Mouse (Mus musculus): ENCODE results near the gene Dnajc24. TPM values are rescaled to one million over a fixed set of nuclear protein-coding genes. Genes with fewer than 3 reads are reported as not detected.

Dnajc24 gene
- polyA plus RNA-seq, 1 experiment from 2014 or later: 30.2 TPM

DNA sequence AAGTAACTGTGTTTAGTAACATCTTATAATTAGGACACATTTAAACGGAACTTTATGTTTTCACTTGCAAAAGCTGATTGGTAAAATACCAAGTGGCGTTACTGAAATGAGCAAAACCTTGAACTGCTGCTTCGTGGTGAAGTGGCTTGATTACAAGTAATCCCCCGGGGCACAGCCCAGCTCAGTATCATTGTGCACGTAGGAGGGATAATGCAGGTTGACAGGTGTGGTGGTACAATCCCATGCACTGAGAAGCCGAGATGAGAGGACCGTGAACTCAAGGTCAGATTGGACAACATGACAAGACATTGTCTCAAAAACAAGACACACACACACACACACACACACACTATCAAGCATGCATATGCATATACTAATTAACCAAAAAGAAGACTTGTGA, 18.1 kb downstream of the Dnajc24 start:
- H3K27me3 ChIP-seq (replicated peaks; ENCODE audit: control insufficient read depth, insufficient read depth, low read length): no peaks in the 10 kb centered on the region
- no peak overlapping the region for H3K4me3 ChIP-seq (ENCODE audit: low read length)
- H3K4me1 ChIP-seq (ENCODE audit: control insufficient read depth, insufficient read depth, low read length): no peaks in the 10 kb centered on the region
- H3K36me3 ChIP-seq (ENCODE audit: control insufficient read depth, insufficient read depth, low read length): no peaks in the 10 kb centered on the region
- 91% methylated on average over 7 of the region's 7 CpGs for WGBS
- no peak overlapping the region for H3K27ac ChIP-seq (ENCODE audit: low read length)
- H3K9ac ChIP-seq (ENCODE audit: low read depth, low read length): no peak overlapping the region
- H3K4me2 ChIP-seq (ENCODE audit: low read depth, low read length): no peak overlapping the region
- H3K9me3 ChIP-seq (ENCODE audit: control insufficient read depth, low read length): no peaks in the 10 kb centered on the region
- no peak for ATAC-seq

DNA sequence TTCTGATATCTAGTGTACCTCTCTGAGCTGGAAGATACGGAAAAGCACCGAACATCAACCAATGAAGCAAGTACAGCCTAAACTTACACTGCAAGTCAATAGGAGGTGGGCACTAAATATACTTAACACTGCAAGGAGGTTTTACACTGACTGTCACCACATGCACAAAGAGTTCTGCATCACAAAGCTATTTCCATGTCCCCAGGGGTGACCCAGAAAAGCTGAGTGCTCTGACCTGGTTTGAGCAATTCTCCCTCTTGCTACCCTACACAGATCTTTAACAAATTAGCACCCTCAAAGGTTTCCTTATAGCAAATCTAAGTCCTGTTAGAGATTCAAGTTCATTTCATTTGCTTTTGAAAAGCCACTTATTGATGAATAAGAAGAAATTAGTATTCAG, 25.3 kb downstream of the Dnajc24 start:
- no peaks in the 10 kb centered on the region for H3K27me3 ChIP-seq (replicated peaks; ENCODE audit: control insufficient read depth, insufficient read depth, low read length)
- H3K4me3 ChIP-seq (ENCODE audit: low read length): no peak overlapping the region
- no peak overlapping the region for H3K27ac ChIP-seq (ENCODE audit: low read length)
- no peaks in the 10 kb centered on the region for H3K36me3 ChIP-seq (ENCODE audit: control insufficient read depth, insufficient read depth, low read length)
- no peak overlapping the region for H3K4me2 ChIP-seq (ENCODE audit: low read depth, low read length)
- H3K9ac ChIP-seq (ENCODE audit: low read depth, low read length): no peak overlapping the region
- whole genome bisulfite sequencing: 97% methylated on average over 2 of the region's 2 CpGs
- H3K9me3 ChIP-seq (ENCODE audit: control insufficient read depth, low read length): no peaks in the 10 kb centered on the region
- ATAC-seq: no peak
- H3K4me1 ChIP-seq (ENCODE audit: control insufficient read depth, insufficient read depth, low read length): no peaks in the 10 kb centered on the region

DNA sequence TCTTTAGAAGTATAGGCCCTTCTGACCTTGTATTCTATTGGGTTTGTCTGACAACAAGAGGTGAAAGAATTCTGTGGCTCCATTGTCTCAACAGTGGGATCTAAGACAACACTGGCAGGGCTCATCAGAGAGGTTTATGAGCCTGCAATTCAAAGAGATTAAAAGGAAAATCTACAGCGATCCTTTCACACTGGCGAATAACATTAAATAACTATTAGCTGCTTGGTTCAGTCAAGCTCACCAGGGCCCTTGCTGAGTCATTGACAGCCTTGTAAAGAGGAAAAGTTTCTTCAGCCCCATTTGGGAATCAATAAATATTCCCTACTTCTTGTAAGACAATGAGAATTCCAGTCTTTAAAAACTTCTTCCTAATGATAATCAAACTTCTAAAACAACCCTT, 29.4 kb downstream of the Dnajc24 start:
- Histone ChIP-seq H3K9ac (ENCODE audit: low read depth, low read length) (no peak overlapping the region), H3K4me2 (ENCODE audit: low read depth, low read length) (no peak overlapping the region), H3K4me3 (ENCODE audit: low read length) (no peak overlapping the region), H3K27ac (ENCODE audit: low read length) (no peak overlapping the region), H3K4me1 (ENCODE audit: control insufficient read depth, insufficient read depth, low read length) (no peaks in the 10 kb centered on the region), H3K36me3 (ENCODE audit: control insufficient read depth, insufficient read depth, low read length) (peaks cover 3% of the 10 kb centered on the region; the same call in 1 of the 2 replicates), H3K9me3 (ENCODE audit: control insufficient read depth, low read length) (no peaks in the 10 kb centered on the region), H3K27me3 (replicated peaks; ENCODE audit: control insufficient read depth, insufficient read depth, low read length) (no peaks in the 10 kb centered on the region)
- no peak for ATAC-seq
- 28% methylated on average over 2 of the region's 2 CpGs for WGBS

DNA sequence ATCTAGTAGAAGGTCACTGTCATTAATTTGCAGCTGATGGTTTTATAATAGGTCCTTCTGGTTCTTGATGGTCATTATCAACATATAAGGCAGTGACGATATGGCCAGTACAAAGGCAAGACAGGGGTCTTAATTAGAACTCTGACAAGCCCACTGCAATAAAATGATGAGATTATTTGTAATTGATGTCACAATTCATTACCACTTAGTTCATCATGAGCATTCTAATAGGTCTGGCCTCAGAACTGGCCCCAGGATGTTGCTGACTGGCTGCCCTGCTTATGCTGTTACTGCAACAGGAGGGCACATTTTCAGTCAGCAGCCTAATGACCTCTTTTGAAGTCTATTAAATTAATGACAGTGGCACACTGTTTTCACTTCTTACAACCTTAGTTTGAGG, 39.9 kb downstream of the Dnajc24 start:
- no peak for ATAC-seq
- Histone ChIP-seq H3K4me1 (ENCODE audit: control insufficient read depth, insufficient read depth, low read length) (no peaks in the 10 kb centered on the region), H3K27ac (ENCODE audit: low read length) (no peak overlapping the region), H3K4me3 (ENCODE audit: low read length) (no peak overlapping the region), H3K27me3 (replicated peaks; ENCODE audit: control insufficient read depth, insufficient read depth, low read length) (no peaks in the 10 kb centered on the region), H3K9me3 (ENCODE audit: control insufficient read depth, low read length) (no peaks in the 10 kb centered on the region), H3K36me3 (ENCODE audit: control insufficient read depth, insufficient read depth, low read length) (no peaks in the 10 kb centered on the region), H3K9ac (ENCODE audit: low read depth, low read length) (no peak overlapping the region), H3K4me2 (ENCODE audit: low read depth, low read length) (no peak overlapping the region)
- 83% methylated on average over 1 of the region's 1 CpGs for WGBS

DNA sequence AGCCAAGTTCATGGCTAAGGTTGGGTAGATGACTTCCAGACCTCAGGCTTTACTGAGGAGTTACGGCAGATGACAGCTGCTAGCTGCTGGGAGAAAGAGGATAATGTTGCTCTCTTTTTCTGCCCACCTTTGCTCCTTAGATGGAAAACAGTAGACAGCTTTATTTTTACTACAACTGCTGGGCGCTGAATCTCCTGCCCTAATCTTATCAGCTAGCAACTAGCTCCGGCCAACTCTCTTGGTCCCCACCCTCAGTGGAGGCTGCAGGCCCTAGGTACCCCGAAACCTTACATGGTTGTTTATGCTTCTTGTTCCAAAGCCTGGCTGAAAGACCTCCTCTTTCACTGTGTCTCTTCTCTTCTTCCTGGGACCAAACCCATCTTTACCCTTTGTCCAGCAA, 49.5 kb downstream of the Dnajc24 start:
- H3K4me3 ChIP-seq (ENCODE audit: low read length): no peak overlapping the region
- H3K27ac ChIP-seq (ENCODE audit: low read length): no peak overlapping the region
- no peak overlapping the region for H3K9ac ChIP-seq (ENCODE audit: low read depth, low read length)
- H3K36me3 ChIP-seq (ENCODE audit: control insufficient read depth, insufficient read depth, low read length): no peaks in the 10 kb centered on the region
- H3K4me1 ChIP-seq (ENCODE audit: control insufficient read depth, insufficient read depth, low read length): no peaks in the 10 kb centered on the region
- no peaks in the 10 kb centered on the region for H3K27me3 ChIP-seq (replicated peaks; ENCODE audit: control insufficient read depth, insufficient read depth, low read length)
- 78% methylated on average over 4 of the region's 4 CpGs for WGBS
- ATAC-seq: no peak
- H3K9me3 ChIP-seq (ENCODE audit: control insufficient read depth, low read length): no peaks in the 10 kb centered on the region
- H3K4me2 ChIP-seq (ENCODE audit: low read depth, low read length): no peak overlapping the region

DNA sequence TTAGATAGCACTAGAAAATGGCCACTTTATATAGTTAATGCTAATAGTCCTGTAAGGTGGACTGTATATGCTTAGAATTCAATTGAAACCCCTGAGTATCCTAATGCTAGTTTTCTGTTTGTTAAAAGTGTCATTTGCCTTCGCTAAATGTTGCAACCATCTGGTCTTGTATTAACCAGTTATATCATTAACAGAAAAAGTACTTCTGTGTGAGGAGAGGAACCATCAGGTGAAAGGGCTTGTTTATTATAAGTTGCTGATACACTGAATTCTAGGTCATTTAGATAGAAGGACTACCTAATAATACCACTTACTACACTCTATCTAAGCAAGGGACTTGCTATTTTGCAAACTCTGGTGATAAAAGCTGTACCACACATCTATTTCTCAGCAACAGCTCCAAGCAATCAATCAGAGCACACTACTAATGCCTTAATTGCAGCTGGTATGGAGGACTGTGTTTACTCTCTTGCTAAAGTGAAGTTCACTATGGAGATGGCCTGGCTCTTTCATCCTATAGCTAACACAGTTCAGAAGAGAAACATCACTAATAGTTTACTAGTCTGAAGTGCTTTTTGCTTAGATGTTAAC, 51.9 kb downstream of the Dnajc24 start:
- ATAC-seq: peak; percentile 53; the same call in 1 of the 2 replicates
- no peaks in the 10 kb centered on the region for H3K9me3 ChIP-seq (ENCODE audit: control insufficient read depth, low read length)

DNA sequence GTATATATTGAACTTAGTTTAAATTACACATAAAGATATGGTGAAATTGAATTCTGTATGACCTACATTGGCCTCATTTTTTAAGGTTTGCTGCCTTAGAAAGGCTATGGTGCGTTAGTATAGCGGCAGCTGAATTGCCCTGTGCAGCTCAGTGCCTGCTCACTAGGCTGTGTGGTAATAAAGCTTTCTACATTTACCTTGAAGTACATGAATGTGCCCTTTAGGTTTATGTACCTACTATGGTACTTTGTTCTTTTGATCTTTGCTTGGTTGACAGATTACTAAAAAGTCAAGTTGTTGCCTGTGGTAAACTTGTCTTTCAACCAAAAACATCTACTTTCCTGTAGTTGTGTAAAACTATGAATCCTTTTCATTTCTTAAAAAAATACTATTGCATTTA, 53.2 kb downstream of the Dnajc24 start:
- H3K27me3 ChIP-seq (replicated peaks; ENCODE audit: control insufficient read depth, insufficient read depth, low read length): no peaks in the 10 kb centered on the region
- no peak overlapping the region for H3K4me3 ChIP-seq (ENCODE audit: low read length)
- WGBS: 97% methylated on average over 2 of the region's 2 CpGs
- H3K4me1 ChIP-seq (ENCODE audit: control insufficient read depth, insufficient read depth, low read length): no peaks in the 10 kb centered on the region
- H3K9ac ChIP-seq (ENCODE audit: low read depth, low read length): no peak overlapping the region
- H3K9me3 ChIP-seq (ENCODE audit: control insufficient read depth, low read length): no peaks in the 10 kb centered on the region
- no peak overlapping the region for H3K4me2 ChIP-seq (ENCODE audit: low read depth, low read length)
- ATAC-seq: no peak
- H3K36me3 ChIP-seq (ENCODE audit: control insufficient read depth, insufficient read depth, low read length): no peaks in the 10 kb centered on the region
- H3K27ac ChIP-seq (ENCODE audit: low read length): no peak overlapping the region

More for the DNA sequence above, 51.9 kb downstream of the Dnajc24 start:
- Histone ChIP-seq H3K36me3 (ENCODE audit: control insufficient read depth, insufficient read depth, low read length) (no peaks in the 10 kb centered on the region), H3K9ac (ENCODE audit: low read depth, low read length) (no peak overlapping the region), H3K4me3 (ENCODE audit: low read length) (no peak overlapping the region), H3K4me1 (ENCODE audit: control insufficient read depth, insufficient read depth, low read length) (no peaks in the 10 kb centered on the region), H3K27me3 (replicated peaks; ENCODE audit: control insufficient read depth, insufficient read depth, low read length) (no peaks in the 10 kb centered on the region), H3K4me2 (ENCODE audit: low read depth, low read length) (no peak overlapping the region), H3K27ac (ENCODE audit: low read length) (no peak overlapping the region)
- WGBS: 60% methylated on average over 1 of the region's 1 CpGs

DNA sequence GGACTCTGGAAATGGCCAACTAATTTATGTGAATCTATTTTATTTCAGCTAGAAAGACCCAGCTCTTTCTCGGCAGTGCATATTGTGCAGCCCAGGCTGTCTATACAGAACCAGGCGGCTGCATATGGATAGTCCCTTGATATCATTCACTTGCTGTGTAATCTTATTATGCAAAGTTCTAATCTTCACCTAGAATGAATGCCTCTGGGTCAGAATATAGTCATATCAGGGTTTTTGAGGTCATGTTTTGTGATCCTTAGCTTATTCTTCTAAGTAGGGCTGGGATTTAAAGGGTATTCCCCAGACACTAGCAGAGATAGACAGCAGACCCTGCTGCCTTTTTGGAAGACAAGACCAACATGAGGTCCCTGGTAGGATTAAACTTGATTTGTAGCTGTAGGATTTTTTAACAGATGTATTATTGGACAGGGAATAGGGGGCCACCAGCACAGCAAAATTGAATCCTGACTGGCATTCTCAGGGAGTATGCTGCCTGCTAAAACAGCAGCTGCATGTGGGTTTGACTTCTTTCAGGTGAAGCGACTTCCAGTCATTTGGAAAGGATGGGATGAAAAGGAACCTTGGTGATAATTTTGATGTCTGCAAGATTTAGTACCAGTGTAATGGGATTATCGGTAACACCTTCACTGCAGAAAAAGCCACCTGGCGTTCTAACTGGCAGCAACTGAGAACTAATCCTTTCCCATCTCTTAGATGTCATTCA, 85.6 kb downstream of the Dnajc24 start:
- Histone ChIP-seq H3K4me3 (ENCODE audit: low read length) (no peak overlapping the region), H3K27ac (ENCODE audit: low read length) (no peak overlapping the region), H3K27me3 (replicated peaks; ENCODE audit: control insufficient read depth, insufficient read depth, low read length) (no peaks in the 10 kb centered on the region), H3K9me3 (ENCODE audit: control insufficient read depth, low read length) (no peaks in the 10 kb centered on the region), H3K4me2 (ENCODE audit: low read depth, low read length) (no peak overlapping the region), H3K36me3 (ENCODE audit: control insufficient read depth, insufficient read depth, low read length) (no peaks in the 10 kb centered on the region), H3K4me1 (ENCODE audit: control insufficient read depth, insufficient read depth, low read length) (no peaks in the 10 kb centered on the region), H3K9ac (ENCODE audit: low read depth, low read length) (no peak overlapping the region)
- ATAC-seq: no peak
- WGBS: 74% methylated on average over 5 of the region's 5 CpGs
